Mouse (Mus musculus): ENCODE data around the gene Mpc2. TPM values are rescaled to one million over a fixed set of nuclear protein-coding genes. Genes with fewer than 3 reads are reported as not detected.
A peak's percentile ranks its signal among the peaks of the same experiment; 100 is the strongest.

Gene Mpc2
- total RNA-seq (2018; cell fraction: chromatin; rRNA removed), result 10 to 100 TPM in 18 of 26 experiments, 1 to 10 TPM in 8; 5.5 to 41.3 (median 17.2) TPM
- total RNA-seq (2018; cell fraction: cytosol; rRNA removed), result 10 to 100 TPM; 38.9 to 75.9 (median 62.9) TPM
- total RNA-seq (2018; cell fraction: nucleus; rRNA removed), result 10 to 100 TPM in 23 of 26 experiments, 1 to 10 TPM in 3; 7.3 to 41.2 (median 17.6) TPM
- polyA plus RNA-seq (2018), result 25.8 to 66.2 TPM (median 51.3 TPM) in 3 replicates

- Histone ChIP-seq H3K4me3 (ENCODE audit: inconsistent target) (peak within 1 kb of the TSS; percentile 89), H3K27ac (peak within 1 kb of the TSS; percentile 97), H3K79me2 (ENCODE audit: inconsistent target) (peaks cover 83% of the 10 kb centered on the region), H3K36me3 (ENCODE audit: inconsistent target) (no peaks in the 10 kb centered on the region)
- 1% methylated on average over 37 of the region's 37 CpGs for WGBS (ENCODE audit: missing documents)
Observed at GRCm38 (mm10) chr1:165460360-165460800, at the start of gene Mpc2, which contains the start of gene Dcaf6. TSS of gene Mpc2 (plus strand) at chr1:165460637. TSS of gene Dcaf6 (minus strand) at chr1:165460475.

GRCm38 (mm10) chr1:165421357-165421915 lies 39.0 kb upstream of the Mpc2 start:
- no peaks in the 10 kb centered on the region for H3K36me3 ChIP-seq (ENCODE audit: inconsistent target)
- WGBS (ENCODE audit: missing documents), result 92% methylated on average over 7 of the region's 7 CpGs
- H3K79me2 ChIP-seq (ENCODE audit: inconsistent target), result no peaks in the 10 kb centered on the region
- no peak overlapping the region for H3K4me3 ChIP-seq (ENCODE audit: inconsistent target)
- no peak overlapping the region for H3K27ac ChIP-seq

- no peaks in the 10 kb centered on the region for H3K36me3 ChIP-seq (ENCODE audit: inconsistent target)
- H3K79me2 ChIP-seq (ENCODE audit: inconsistent target), result no peaks in the 10 kb centered on the region
- 91% methylated on average over 2 of the region's 2 CpGs for WGBS (ENCODE audit: missing documents)
- H3K27ac ChIP-seq, result no peak overlapping the region
- no peak overlapping the region for H3K4me3 ChIP-seq (ENCODE audit: inconsistent target)
Observed at GRCm38 (mm10) chr1:165426254-165426653, 34.2 kb upstream of the Mpc2 start.

GRCm38 (mm10) chr1:165432883-165433282 lies 27.6 kb upstream of the Mpc2 start:
- 86% methylated on average over 1 of the region's 1 CpGs for WGBS (ENCODE audit: missing documents)
- Histone ChIP-seq H3K36me3 (ENCODE audit: inconsistent target) (no peaks in the 10 kb centered on the region), H3K4me3 (ENCODE audit: inconsistent target) (no peak overlapping the region), H3K27ac (peak overlapping the region; percentile 46), H3K79me2 (ENCODE audit: inconsistent target) (peaks cover 5% of the 10 kb centered on the region; the same call in 1 of the 2 replicates)

GRCm38 (mm10) chr1:165438289-165439021 lies 22.0 kb upstream of the Mpc2 start:
- Histone ChIP-seq H3K36me3 (ENCODE audit: inconsistent target) (no peaks in the 10 kb centered on the region), H3K4me3 (ENCODE audit: inconsistent target) (no peak overlapping the region), H3K79me2 (ENCODE audit: inconsistent target) (peaks cover 43% of the 10 kb centered on the region; the same call in 1 of the 2 replicates), H3K27ac (no peak overlapping the region)
- WGBS (ENCODE audit: missing documents), result 44% methylated on average over 1 of the region's 1 CpGs

GRCm38 (mm10) chr1:165440788-165441187 lies 19.6 kb upstream of the Mpc2 start:
- no peaks in the 10 kb centered on the region for H3K36me3 ChIP-seq (ENCODE audit: inconsistent target)
- 94% methylated on average over 3 of the region's 3 CpGs for WGBS (ENCODE audit: missing documents)
- no peak overlapping the region for H3K4me3 ChIP-seq (ENCODE audit: inconsistent target)
- peaks cover 43% of the 10 kb centered on the region; the same call in 1 of the 2 replicates for H3K79me2 ChIP-seq (ENCODE audit: inconsistent target)
- no peak overlapping the region for H3K27ac ChIP-seq

- Histone ChIP-seq H3K4me3 (ENCODE audit: inconsistent target) (no peak overlapping the region), H3K36me3 (ENCODE audit: inconsistent target) (no peaks in the 10 kb centered on the region), H3K79me2 (ENCODE audit: inconsistent target) (peaks cover 43% of the 10 kb centered on the region; the same call in 1 of the 2 replicates), H3K27ac (no peak overlapping the region)
Observed at GRCm38 (mm10) chr1:165441201-165441600, 19.2 kb upstream of the Mpc2 start.

- Histone ChIP-seq H3K36me3 (ENCODE audit: inconsistent target) (no peaks in the 10 kb centered on the region), H3K27ac (no peak overlapping the region), H3K4me3 (ENCODE audit: inconsistent target) (no peak overlapping the region), H3K79me2 (ENCODE audit: inconsistent target) (peaks cover 41% of the 10 kb centered on the region; the same call in 1 of the 2 replicates)
- WGBS (ENCODE audit: missing documents), result 89% methylated on average over 3 of the region's 3 CpGs
Observed at GRCm38 (mm10) chr1:165441719-165442118, 18.7 kb upstream of the Mpc2 start.

- Histone ChIP-seq H3K27ac (no peak overlapping the region), H3K36me3 (ENCODE audit: inconsistent target) (no peaks in the 10 kb centered on the region), H3K4me3 (ENCODE audit: inconsistent target) (peak overlapping the region; percentile 89), H3K79me2 (ENCODE audit: inconsistent target) (peaks cover 81% of the 10 kb centered on the region)
- WGBS (ENCODE audit: missing documents), result 1% methylated on average over 7 of the region's 7 CpGs
Observed at GRCm38 (mm10) chr1:165459041-165459502, 1.4 kb upstream of the Mpc2 start.

GRCm38 (mm10) chr1:165459503-165460181 lies 795 bp upstream of the Mpc2 start:
- peaks cover 81% of the 10 kb centered on the region for H3K79me2 ChIP-seq (ENCODE audit: inconsistent target)
- H3K27ac ChIP-seq, result no peak overlapping the region
- no peaks in the 10 kb centered on the region for H3K36me3 ChIP-seq (ENCODE audit: inconsistent target)
- H3K4me3 ChIP-seq (ENCODE audit: inconsistent target), result peak overlapping the region; percentile 89
- under 1% methylated on average over 53 of the region's 60 CpGs for WGBS (ENCODE audit: missing documents)

- Histone ChIP-seq H3K36me3 (ENCODE audit: inconsistent target) (no peaks in the 10 kb centered on the region), H3K79me2 (ENCODE audit: inconsistent target) (peaks cover 83% of the 10 kb centered on the region), H3K27ac (peak overlapping the region; percentile 97), H3K4me3 (ENCODE audit: inconsistent target) (peak overlapping the region; percentile 76)
- WGBS (ENCODE audit: missing documents), result 2% methylated on average over 33 of the region's 41 CpGs
Observed at GRCm38 (mm10) chr1:165460801-165461377, 452 bp downstream of the Mpc2 start.

- H3K4me3 ChIP-seq (ENCODE audit: inconsistent target), result peak overlapping the region; percentile 71
- 2% methylated on average over 9 of the region's 9 CpGs for WGBS (ENCODE audit: missing documents)
- no peaks in the 10 kb centered on the region for H3K36me3 ChIP-seq (ENCODE audit: inconsistent target)
- H3K79me2 ChIP-seq (ENCODE audit: inconsistent target), result peaks cover 80% of the 10 kb centered on the region
- peak overlapping the region; percentile 31; the same call in 1 of the 2 replicates for H3K27ac ChIP-seq
Observed at GRCm38 (mm10) chr1:165461681-165462080, 1.2 kb downstream of the Mpc2 start.

- H3K4me3 ChIP-seq (ENCODE audit: inconsistent target), result no peak overlapping the region
- H3K79me2 ChIP-seq (ENCODE audit: inconsistent target), result peaks cover 76% of the 10 kb centered on the region
- 82% methylated on average over 1 of the region's 1 CpGs for WGBS (ENCODE audit: missing documents)
- H3K27ac ChIP-seq, result no peak overlapping the region
- H3K36me3 ChIP-seq (ENCODE audit: inconsistent target), result no peaks in the 10 kb centered on the region
Observed at GRCm38 (mm10) chr1:165462861-165463260, 2.4 kb downstream of the Mpc2 start.

- WGBS (ENCODE audit: missing documents), result 68% methylated on average over 3 of the region's 3 CpGs
- no peak overlapping the region for H3K4me3 ChIP-seq (ENCODE audit: inconsistent target)
- H3K79me2 ChIP-seq (ENCODE audit: inconsistent target), result peaks cover 64% of the 10 kb centered on the region; the same call in 1 of the 2 replicates
- H3K36me3 ChIP-seq (ENCODE audit: inconsistent target), result no peaks in the 10 kb centered on the region
- H3K27ac ChIP-seq, result no peak overlapping the region
Observed at GRCm38 (mm10) chr1:165464574-165464973, 4.1 kb downstream of the Mpc2 start.

Measured in macrophage (primary cell).